Mouse (Mus musculus) kidney, embryonic 14.5 days (tissue): ENCODE results near the gene Pcgf5. TPM values are rescaled to one million over a fixed set of nuclear protein-coding genes. Genes with fewer than 3 reads are reported as not detected.

Experiments
- ATAC-seq: fragments of 200-750 bp; cut with Nextera tagmentation; 2 replicates; pipeline ENCODE4 v1.8.0; 2017; ENCODE audit warnings: moderate number of reproducible peaks, mild to moderate bottlenecking, moderate TSS enrichment, moderate library complexity; ENCODE audit not compliant: low FRiP score, low TSS enrichment
- H3K27ac ChIP-seq: fragments of 300-500 bp; sonication (generic); 2 replicates; pipeline ENCODE4 v1.5.1; 2014; ENCODE audit warnings: low read depth, mild to moderate bottlenecking, low read length, moderate library complexity, mixed read lengths
- H3K27me3 ChIP-seq: fragments of 300-500 bp; sonication (generic); 2 replicates; pipeline ENCODE4 v1.6.1; 2014; ENCODE audit warnings: mild to moderate bottlenecking, low read length; ENCODE audit not compliant: control insufficient read depth, insufficient read depth
- H3K36me3 ChIP-seq: fragments of 300-500 bp; sonication (generic); 2 replicates; pipeline ENCODE4 v1.6.1; 2014; ENCODE audit warnings: low read length, mixed read lengths; ENCODE audit not compliant: control insufficient read depth, insufficient read depth
- H3K4me1 ChIP-seq: fragments of 300-500 bp; sonication (generic); 2 replicates; pipeline ENCODE4 v1.6.1; 2014; ENCODE audit warnings: low read length, mixed read lengths; ENCODE audit not compliant: control insufficient read depth, insufficient read depth
- H3K4me2 ChIP-seq: fragments of 300-500 bp; sonication (generic); replicated peaks from 2 replicates; pipeline ENCODE4 v1.6.1; 2014; ENCODE audit warnings: low read depth, mild to moderate bottlenecking, low read length
- H3K4me3 ChIP-seq: fragments of 300-500 bp; sonication (generic); 2 replicates; pipeline ENCODE4 v1.5.1; 2014; ENCODE audit warnings: mild to moderate bottlenecking, low read length
- H3K9ac ChIP-seq: fragments of 300-500 bp; sonication (generic); 2 replicates; pipeline ENCODE4 v1.6.1; 2014; ENCODE audit warnings: low read depth, mild to moderate bottlenecking, low read length, moderate library complexity
- H3K9me3 ChIP-seq: fragments of 300-500 bp; sonication (generic); 2 replicates; pipeline ENCODE4 v1.6.1; 2016; ENCODE audit warnings: low read length; ENCODE audit not compliant: control insufficient read depth
- WGBS: fragments of 180-500 bp; shearing (Covaris S2); extraction: QIAGEN DNeasy Blood & Tissue Kit; methylation state at CpG from one replicate; pipeline ENCODE4 v1.1.7; 2014; 5-methylcytosine and 5-hydroxymethylcytosine counted together
- polyA plus RNA-seq: library from polyadenylated mRNA; unstranded; fragments of >200 nt; fragmentation: Nextera tagmentation; extraction: Ambion mirVana; gene quantifications from 2 replicates; pipeline ENCODE4 v1.2.1, GENCODE M21; 2014

Gene Pcgf5
- polyA plus RNA-seq = 5.8 and 6.8 TPM in 2 replicates

DNA sequence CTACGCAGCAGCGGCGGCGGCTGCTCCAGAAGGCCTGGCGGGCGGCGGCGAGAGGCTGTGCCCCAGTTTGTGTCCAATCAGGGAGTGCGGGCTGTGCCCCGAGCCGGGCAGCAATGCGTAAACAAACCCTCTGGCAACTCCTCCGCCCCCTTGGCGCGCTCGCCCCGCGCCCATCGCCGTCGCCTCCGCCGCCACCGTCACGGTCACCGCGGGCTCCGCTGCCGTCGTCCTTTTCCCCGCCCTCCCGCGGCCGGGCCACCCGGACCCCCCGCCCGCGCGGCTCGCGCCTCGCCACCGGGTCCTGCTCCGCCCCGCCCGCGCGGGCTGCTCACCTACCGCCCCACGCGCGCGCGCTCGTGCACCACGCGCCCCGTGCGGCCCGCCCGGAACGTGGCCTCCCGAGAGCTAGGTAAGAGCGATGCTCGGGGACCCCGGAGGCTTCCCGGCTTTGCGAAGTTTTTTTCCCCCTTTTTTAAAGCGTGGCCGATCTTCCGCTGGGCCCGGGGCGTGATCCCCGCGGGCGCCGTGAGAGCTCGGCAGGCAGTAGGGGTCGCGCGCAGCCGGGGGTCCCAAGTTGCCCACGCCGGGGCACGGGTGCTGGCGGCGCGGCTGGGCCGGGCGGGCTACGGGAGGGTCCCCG is at the start of gene Pcgf5:
Gene Pcgf5, plus strand, starts transcription at position 149 of the 640 bp plus-strand sequence.
- under 1% methylated on average over 77 of the region's 92 CpGs for WGBS
- Histone ChIP-seq H3K27me3 (peaks cover 52% of the 10 kb centered on the region), H3K4me1 (no peaks in the 10 kb centered on the region), H3K9ac (peak within 1 kb of the TSS; percentile 53), H3K9me3 (no peaks in the 10 kb centered on the region), H3K4me3 (peak within 1 kb of the TSS; percentile 73), H3K4me2 (peak within 1 kb of the TSS; percentile 100), H3K36me3 (no peaks in the 10 kb centered on the region), H3K27ac (no peak within 1 kb of the TSS)
- peak; percentile 77 for ATAC-seq

DNA sequence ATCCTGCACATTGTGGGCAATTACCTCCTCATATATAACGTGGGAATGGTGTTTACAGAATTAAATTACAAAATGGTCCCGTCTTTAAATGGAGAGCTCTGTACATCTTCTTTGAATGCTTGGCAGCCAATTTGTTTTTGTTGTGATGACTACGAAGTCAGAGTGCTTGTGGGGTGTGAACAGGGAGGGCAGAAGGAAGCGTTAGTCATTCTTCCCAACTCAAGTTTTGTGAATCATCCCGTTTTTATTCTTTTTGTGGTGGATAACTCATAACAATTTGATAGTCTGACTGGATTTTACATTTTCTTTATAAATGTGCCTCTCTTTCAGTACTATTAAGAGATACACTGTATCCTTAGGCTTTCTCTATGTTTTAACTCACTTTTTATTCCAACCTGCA is 42.6 kb upstream of the Pcgf5 start:
- Histone ChIP-seq H3K9me3 (no peaks in the 10 kb centered on the region), H3K4me3 (no peak overlapping the region), H3K4me2 (no peak overlapping the region), H3K36me3 (no peaks in the 10 kb centered on the region), H3K4me1 (no peaks in the 10 kb centered on the region), H3K27ac (no peak overlapping the region), H3K27me3 (no peaks in the 10 kb centered on the region), H3K9ac (no peak overlapping the region)
- 55% methylated on average over 5 of the region's 5 CpGs for WGBS
- ATAC-seq = no peak

DNA sequence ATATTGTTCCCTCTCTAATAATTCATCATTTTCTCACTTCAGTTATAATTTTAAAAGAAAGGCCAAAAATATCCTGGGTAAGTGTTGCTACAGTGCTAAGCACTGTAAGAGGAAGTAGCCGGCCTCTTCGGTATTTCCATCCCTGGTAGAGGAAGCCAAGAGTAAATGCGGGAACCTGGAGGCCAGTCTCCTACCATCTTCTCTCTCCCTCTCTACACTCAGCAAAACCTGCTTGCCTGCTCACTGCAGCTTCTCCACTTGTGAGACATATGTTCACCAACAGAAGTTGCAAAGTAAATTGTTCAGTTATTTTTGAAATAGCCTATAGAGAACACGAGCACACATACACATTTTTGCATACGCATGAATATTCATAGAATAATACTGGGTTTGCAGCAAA is 34.1 kb upstream of the Pcgf5 start:
- Histone ChIP-seq H3K27ac (no peak overlapping the region), H3K9me3 (no peaks in the 10 kb centered on the region), H3K9ac (no peak overlapping the region), H3K27me3 (no peaks in the 10 kb centered on the region), H3K4me1 (no peaks in the 10 kb centered on the region), H3K4me3 (no peak overlapping the region), H3K4me2 (no peak overlapping the region), H3K36me3 (no peaks in the 10 kb centered on the region)
- 88% methylated on average over 5 of the region's 5 CpGs for WGBS
- no peak for ATAC-seq

DNA sequence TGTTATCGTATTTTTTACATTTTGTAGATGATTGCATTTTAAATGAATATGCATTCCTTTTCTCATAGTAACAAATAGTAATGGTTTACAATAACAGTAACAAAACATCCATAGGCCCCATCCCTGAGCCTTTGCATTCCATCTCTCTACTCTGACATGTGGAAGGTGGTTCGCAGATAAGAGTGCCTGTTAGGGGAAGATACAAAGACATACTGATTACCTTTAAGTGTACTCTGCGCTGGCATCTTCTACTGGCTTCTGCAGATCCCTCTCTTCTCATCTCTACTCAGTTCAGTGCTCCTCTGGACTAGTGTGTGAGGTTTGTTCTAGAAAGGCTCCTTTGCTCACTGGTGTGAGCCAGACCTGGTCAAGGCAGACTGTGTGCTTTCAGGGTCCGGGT is 28.4 kb upstream of the Pcgf5 start:
- ATAC-seq = no peak
- no peaks in the 10 kb centered on the region for H3K9me3 ChIP-seq
- no peak overlapping the region for H3K9ac ChIP-seq
- no peaks in the 10 kb centered on the region for H3K4me1 ChIP-seq
- no peak overlapping the region for H3K4me3 ChIP-seq
- 94% methylated on average over 4 of the region's 4 CpGs for WGBS
- H3K4me2 ChIP-seq = no peak overlapping the region
- H3K27me3 ChIP-seq = no peaks in the 10 kb centered on the region
- no peak overlapping the region for H3K27ac ChIP-seq
- no peaks in the 10 kb centered on the region for H3K36me3 ChIP-seq

DNA sequence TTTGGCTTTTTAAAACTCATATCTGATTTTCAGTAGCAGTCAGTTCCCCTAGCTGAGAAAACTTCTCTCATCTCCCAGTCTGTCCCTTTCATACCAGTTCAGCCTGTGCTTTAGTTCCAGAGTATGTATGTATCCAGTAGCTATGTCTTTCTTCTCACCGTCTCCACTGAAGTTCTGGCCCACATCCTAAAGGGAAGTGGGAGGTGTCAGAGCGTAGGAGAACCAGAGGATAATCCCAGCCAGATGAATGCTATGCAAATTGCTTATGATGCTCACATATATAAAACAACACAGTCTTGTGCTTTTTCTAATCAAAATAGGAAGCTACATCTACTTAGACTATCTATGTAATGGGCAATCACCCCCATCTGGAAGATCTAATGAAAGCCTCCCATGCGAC is 27.0 kb upstream of the Pcgf5 start:
- H3K4me2 ChIP-seq = no peak overlapping the region
- H3K9me3 ChIP-seq = no peaks in the 10 kb centered on the region
- WGBS = 87% methylated on average over 3 of the region's 3 CpGs

DNA sequence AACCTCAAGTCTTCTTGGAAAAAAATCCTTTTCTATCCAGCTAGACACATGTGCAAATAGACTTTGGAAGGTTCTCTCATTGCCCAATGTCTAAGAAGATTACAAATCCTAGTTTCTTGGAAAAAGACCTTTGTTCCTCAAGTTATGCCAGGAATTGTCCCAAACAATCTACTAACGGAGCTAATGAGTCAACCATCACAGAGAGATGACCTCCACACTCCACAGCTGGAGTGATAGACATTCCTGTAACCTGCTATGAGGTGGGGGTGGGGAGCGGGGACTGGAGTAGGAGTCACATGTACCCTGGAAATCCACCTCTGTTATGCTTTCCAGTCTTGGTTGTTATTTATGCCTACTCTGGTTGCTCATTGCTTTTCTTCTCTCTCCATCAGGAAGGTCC is 24.8 kb upstream of the Pcgf5 start:
- Histone ChIP-seq H3K27me3 (no peaks in the 10 kb centered on the region), H3K9ac (no peak overlapping the region), H3K4me2 (no peak overlapping the region), H3K36me3 (no peaks in the 10 kb centered on the region), H3K4me3 (no peak overlapping the region), H3K27ac (no peak overlapping the region), H3K4me1 (no peaks in the 10 kb centered on the region), H3K9me3 (no peaks in the 10 kb centered on the region)
- ATAC-seq = no peak
- 73% methylated on average over 2 of the region's 2 CpGs for WGBS

More for the DNA sequence above, 27.0 kb upstream of the Pcgf5 start:
- H3K27me3 ChIP-seq = no peaks in the 10 kb centered on the region
- no peaks in the 10 kb centered on the region for H3K4me1 ChIP-seq
- H3K36me3 ChIP-seq = no peaks in the 10 kb centered on the region
- H3K9ac ChIP-seq = no peak overlapping the region
- H3K27ac ChIP-seq = no peak overlapping the region
- H3K4me3 ChIP-seq = no peak overlapping the region
- no peak for ATAC-seq

DNA sequence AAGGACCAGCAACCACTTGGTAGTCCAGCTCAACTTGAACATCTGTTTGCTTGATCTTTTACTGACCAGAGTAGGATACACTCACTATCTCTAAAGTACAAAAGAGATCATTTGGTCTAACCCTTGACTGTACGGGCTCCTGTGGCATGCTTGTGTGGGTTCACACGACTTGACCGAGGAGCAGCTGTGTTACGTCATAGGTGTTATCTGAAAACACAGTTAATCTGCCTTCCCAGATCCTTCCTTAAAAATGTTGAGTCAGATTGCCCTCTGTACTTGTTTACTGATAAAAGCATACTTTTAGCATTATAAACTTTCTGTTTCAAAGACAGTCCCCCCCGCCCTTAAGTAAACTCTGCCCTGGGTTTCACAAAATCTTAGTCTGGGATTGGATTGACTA is 19.4 kb upstream of the Pcgf5 start:
- H3K9ac ChIP-seq = no peak overlapping the region
- WGBS = 74% methylated on average over 5 of the region's 5 CpGs
- no peaks in the 10 kb centered on the region for H3K36me3 ChIP-seq
- no peak for ATAC-seq
- no peaks in the 10 kb centered on the region for H3K9me3 ChIP-seq
- no peaks in the 10 kb centered on the region for H3K4me1 ChIP-seq
- H3K4me2 ChIP-seq = no peak overlapping the region
- no peak overlapping the region for H3K4me3 ChIP-seq
- H3K27ac ChIP-seq = no peak overlapping the region
- H3K27me3 ChIP-seq = no peaks in the 10 kb centered on the region

DNA sequence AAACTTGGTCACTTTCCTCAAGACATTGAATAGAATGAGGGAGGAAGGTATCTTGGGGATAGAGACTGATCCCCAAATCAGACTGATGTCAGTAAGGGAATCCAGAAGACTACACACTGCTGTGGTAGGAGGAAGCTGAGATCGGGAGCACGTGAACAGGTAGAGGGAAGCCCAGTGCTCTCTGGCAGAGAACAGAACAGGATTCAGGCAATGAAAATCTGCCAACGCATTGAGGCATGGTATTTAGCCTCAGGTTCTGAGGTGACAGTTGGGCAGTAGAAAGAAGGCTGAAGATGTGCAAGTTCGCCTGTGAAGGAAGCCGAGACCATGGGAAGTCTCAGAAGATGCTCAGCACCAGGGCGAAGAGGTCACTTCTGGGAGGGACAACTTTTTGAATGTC is 733 bp upstream of the Pcgf5 start:
- no peak for ATAC-seq
- no peaks in the 10 kb centered on the region for H3K36me3 ChIP-seq
- no peaks in the 10 kb centered on the region for H3K4me1 ChIP-seq
- peak overlapping the region; percentile 73 for H3K4me3 ChIP-seq
- H3K9ac ChIP-seq = no peak overlapping the region
- H3K4me2 ChIP-seq = peak overlapping the region; percentile 100
- WGBS = 21% methylated on average over 6 of the region's 6 CpGs
- no peaks in the 10 kb centered on the region for H3K9me3 ChIP-seq
- H3K27me3 ChIP-seq = peaks cover 52% of the 10 kb centered on the region
- no peak overlapping the region for H3K27ac ChIP-seq

DNA sequence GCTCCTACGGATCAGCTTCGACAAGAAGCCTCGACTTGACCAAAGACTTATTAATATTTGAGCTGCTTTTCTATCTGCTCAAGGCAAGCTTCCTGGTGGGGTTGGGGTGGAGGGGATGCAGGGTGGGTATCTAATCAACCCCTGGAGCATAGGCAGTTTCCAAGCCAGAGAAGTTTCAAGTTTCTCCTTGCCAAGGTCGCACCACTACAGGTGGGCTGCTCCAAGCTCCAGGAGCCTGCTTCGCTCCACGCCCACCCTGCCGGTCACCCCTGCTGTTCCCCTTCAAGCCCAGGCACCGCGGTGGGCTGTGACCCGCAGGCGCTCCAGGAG is 313 bp upstream of the Pcgf5 start:
- H3K4me2 ChIP-seq = peak overlapping the region; percentile 100
- no peaks in the 10 kb centered on the region for H3K9me3 ChIP-seq
- ATAC-seq = no peak; the same call in 1 of the 2 replicates
- H3K4me1 ChIP-seq = no peaks in the 10 kb centered on the region
- 0% methylated on average over 11 of the region's 11 CpGs for WGBS
- peak overlapping the region; percentile 73 for H3K4me3 ChIP-seq
- peaks cover 52% of the 10 kb centered on the region for H3K27me3 ChIP-seq
- no peak overlapping the region for H3K27ac ChIP-seq
- peak overlapping the region; percentile 53 for H3K9ac ChIP-seq
- no peaks in the 10 kb centered on the region for H3K36me3 ChIP-seq
